Mouse (Mus musculus) liver, embryonic 16.5 days (tissue): Measurements from ENCODE around the gene Rtkn2. TPM values are rescaled to one million over a fixed set of nuclear protein-coding genes. Genes with fewer than 3 reads are reported as not detected.

Source experiments
- ATAC-seq: fragments of 200-750 bp; cut with Nextera tagmentation; 2 replicates; pipeline ENCODE4 v1.8.0; 2017; ENCODE audit warnings: low read depth, mild to moderate bottlenecking, moderate number of reproducible peaks, moderate library complexity
- H3K27ac ChIP-seq: fragments of 300-500 bp; sonication (generic); 2 replicates; pipeline ENCODE4 v1.5.1; 2014; ENCODE audit warnings: mild to moderate bottlenecking, low read length
- H3K27me3 ChIP-seq: fragments of 300-500 bp; sonication (generic); 2 replicates; pipeline ENCODE4 v1.6.1; 2014; ENCODE audit warnings: low read depth, low read length, mixed read lengths; ENCODE audit not compliant: control insufficient read depth, insufficient read depth
- H3K36me3 ChIP-seq: fragments of 300-500 bp; sonication (generic); 2 replicates; pipeline ENCODE4 v1.6.1; 2014; ENCODE audit warnings: mild to moderate bottlenecking; ENCODE audit not compliant: control insufficient read depth, insufficient read depth
- H3K4me1 ChIP-seq: fragments of 300-500 bp; sonication (generic); 2 replicates; pipeline ENCODE4 v1.6.1; 2014; ENCODE audit warnings: low read depth, low read length, mixed read lengths; ENCODE audit not compliant: control insufficient read depth
- H3K4me2 ChIP-seq: fragments of 300-500 bp; sonication (generic); 2 replicates; pipeline ENCODE4 v1.6.1; 2014; ENCODE audit warnings: low read depth, low read length, mixed read lengths
- H3K4me3 ChIP-seq: fragments of 300-500 bp; sonication (generic); 2 replicates; pipeline ENCODE4 v1.5.1; 2014; ENCODE audit warnings: low read depth, mild to moderate bottlenecking, low read length
- H3K9ac ChIP-seq: fragments of 300-500 bp; sonication (generic); 2 replicates; pipeline ENCODE4 v1.6.1; 2014; ENCODE audit warnings: low read depth, low read length
- H3K9me3 ChIP-seq: fragments of 300-500 bp; sonication (generic); replicated peaks from 2 replicates; pipeline ENCODE4 v1.6.1; 2016; ENCODE audit warnings: low read length; ENCODE audit not compliant: control insufficient read depth
- WGBS: fragments of 180-500 bp; shearing (Covaris S2); extraction: QIAGEN DNeasy Blood & Tissue Kit; methylation state at CpG from one replicate; pipeline ENCODE4 v1.1.7; 2014; ENCODE audit not compliant: insufficient replicate concordance; 5-methylcytosine and 5-hydroxymethylcytosine counted together
- polyA plus RNA-seq: library from polyadenylated mRNA; unstranded; fragments of >200 nt; fragmentation: Nextera tagmentation; extraction: Ambion mirVana; gene quantifications from 2 replicates; pipeline ENCODE4 v1.2.1, GENCODE M21; 2015

The Rtkn2 gene
- 1.4 and 1.6 TPM in 2 replicates for polyA plus RNA-seq

DNA sequence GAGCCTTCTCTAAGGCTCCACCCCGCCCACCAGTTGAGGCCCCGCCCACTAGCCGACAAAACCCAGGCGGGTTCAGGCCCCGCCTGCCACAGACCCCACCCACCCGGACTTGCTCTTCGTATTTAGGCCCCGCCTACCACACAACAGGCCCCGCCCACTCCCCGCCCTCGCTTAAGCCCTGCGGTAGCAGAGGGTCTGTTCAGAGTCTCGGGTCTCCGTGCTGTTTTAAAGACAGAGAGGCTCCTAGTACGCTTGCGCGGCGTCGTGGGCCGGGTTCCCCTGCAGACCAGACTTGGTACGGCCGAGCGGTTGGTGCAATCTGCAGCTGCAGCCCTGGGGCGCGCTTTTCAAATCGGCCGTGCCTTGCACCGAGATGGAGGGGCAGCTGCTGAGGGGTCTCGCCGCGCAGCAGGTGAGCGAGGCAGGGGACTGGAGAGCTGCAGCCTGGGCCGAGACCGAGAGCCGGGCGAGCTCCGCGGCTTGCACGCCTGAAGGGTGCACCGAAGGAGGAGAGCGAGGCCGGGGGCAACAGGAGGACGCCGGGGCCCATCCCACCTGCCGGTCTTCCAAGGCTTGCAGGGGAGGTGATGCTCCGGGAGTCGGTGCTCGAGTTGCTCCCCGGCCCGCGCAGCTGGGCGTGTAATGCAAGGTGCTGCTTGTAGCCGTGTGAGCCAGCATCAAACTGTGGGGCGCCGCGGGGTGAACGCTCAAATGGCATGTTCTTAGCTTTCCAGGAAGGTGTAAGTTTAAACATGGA, at the start of gene Rtkn2:
Gene Rtkn2, plus strand, starts transcription at position 170 of the 757 bp plus-strand sequence.
- Histone ChIP-seq H3K4me3 (peak within 1 kb of the TSS; percentile 72), H3K27me3 (no peaks in the 10 kb centered on the region), H3K9ac (peak within 1 kb of the TSS; percentile 67), H3K27ac (peak within 1 kb of the TSS; percentile 37; the same call in 1 of the 2 replicates), H3K4me2 (peak within 1 kb of the TSS; percentile 93), H3K36me3 (no peaks in the 10 kb centered on the region), H3K4me1 (peaks cover 4% of the 10 kb centered on the region), H3K9me3 (no peaks in the 10 kb centered on the region)
- WGBS: under 1% methylated on average over 57 of the region's 57 CpGs
- ATAC-seq: peak; percentile 88

DNA sequence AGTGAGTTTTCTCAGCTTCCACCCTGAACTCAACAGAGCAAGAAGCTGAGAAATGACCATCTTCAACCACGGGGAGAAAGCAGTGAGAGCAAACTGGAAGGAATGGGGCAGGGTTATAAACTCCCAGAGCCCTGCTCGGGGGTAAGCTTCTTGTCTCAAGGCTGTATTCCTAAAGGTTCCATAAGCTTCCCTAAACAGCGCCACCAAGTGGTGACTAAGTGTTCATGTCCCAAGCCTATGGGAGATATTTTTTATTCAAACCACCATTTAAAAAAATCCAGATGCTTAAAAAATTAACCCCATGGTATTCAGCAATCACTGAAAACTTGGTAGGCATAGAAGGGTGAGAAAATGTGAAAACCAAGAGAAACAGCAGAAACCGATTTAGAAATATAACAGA, 48.0 kb upstream of the Rtkn2 start:
- WGBS: 60% methylated on average over 4 of the region's 4 CpGs
- H3K27ac ChIP-seq: no peak overlapping the region
- no peak for ATAC-seq
- H3K4me1 ChIP-seq: no peaks in the 10 kb centered on the region
- H3K27me3 ChIP-seq: no peaks in the 10 kb centered on the region
- H3K4me3 ChIP-seq: no peak overlapping the region
- H3K36me3 ChIP-seq: no peaks in the 10 kb centered on the region
- H3K9ac ChIP-seq: no peak overlapping the region
- H3K9me3 ChIP-seq: no peaks in the 10 kb centered on the region
- no peak overlapping the region for H3K4me2 ChIP-seq

DNA sequence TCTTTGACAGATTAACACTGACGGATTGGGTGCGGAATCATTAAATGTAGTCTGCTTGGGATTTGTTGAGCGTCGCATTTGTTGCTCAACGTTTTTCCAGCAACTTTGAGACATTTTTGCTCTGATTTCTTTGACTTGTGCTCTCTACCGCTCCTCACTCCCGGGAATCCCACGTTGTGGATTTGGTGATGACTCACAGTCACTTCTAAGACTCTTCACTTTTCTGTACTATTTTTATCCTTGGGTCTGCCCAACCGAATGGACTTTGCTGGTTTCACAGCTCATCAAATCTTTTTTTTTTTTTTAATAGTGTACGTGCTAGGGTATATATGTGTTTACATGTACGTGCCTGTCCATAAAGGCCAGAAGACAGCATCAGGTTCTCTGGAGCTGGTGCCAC, 46.6 kb upstream of the Rtkn2 start:
- ATAC-seq: no peak
- 78% methylated on average over 11 of the region's 11 CpGs for whole genome bisulfite sequencing

DNA sequence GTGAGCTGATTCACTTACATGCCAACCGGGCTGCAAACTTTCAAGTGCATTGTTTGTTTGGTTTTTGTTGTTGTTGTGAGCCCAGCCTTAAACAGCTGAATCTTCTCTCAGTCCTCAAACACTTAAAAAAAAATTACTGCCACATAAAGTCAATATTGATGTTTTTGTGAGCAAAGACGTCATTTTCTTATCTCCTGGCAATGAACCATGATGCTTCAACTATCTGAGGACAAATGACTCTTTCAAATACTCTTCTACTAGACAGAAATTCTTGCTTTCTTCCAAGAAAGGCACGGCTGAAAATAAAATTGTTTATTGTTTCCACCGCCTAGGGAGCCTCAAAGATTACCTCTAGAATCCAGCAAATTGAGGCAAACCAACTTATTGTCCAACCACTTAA, 42.4 kb upstream of the Rtkn2 start:
- H3K4me3 ChIP-seq: no peak overlapping the region
- 49% methylated on average over 4 of the region's 4 CpGs for WGBS
- no peak overlapping the region for H3K9ac ChIP-seq
- H3K36me3 ChIP-seq: no peaks in the 10 kb centered on the region
- H3K4me1 ChIP-seq: no peaks in the 10 kb centered on the region
- H3K4me2 ChIP-seq: no peak overlapping the region
- ATAC-seq: no peak
- no peaks in the 10 kb centered on the region for H3K9me3 ChIP-seq
- no peaks in the 10 kb centered on the region for H3K27me3 ChIP-seq
- H3K27ac ChIP-seq: no peak overlapping the region

More for the DNA sequence above, 46.6 kb upstream of the Rtkn2 start:
- no peak overlapping the region for H3K4me3 ChIP-seq
- H3K27me3 ChIP-seq: no peaks in the 10 kb centered on the region
- no peaks in the 10 kb centered on the region for H3K9me3 ChIP-seq
- no peak overlapping the region for H3K9ac ChIP-seq
- H3K4me2 ChIP-seq: no peak overlapping the region
- H3K36me3 ChIP-seq: no peaks in the 10 kb centered on the region
- no peaks in the 10 kb centered on the region for H3K4me1 ChIP-seq
- H3K27ac ChIP-seq: no peak overlapping the region

GRCm38 (mm10) chr10:67937775-67938174, 41.6 kb upstream of the Rtkn2 start:
- 64% methylated on average over 5 of the region's 5 CpGs for WGBS
- no peaks in the 10 kb centered on the region for H3K4me1 ChIP-seq
- ATAC-seq: no peak
- H3K4me2 ChIP-seq: no peak overlapping the region
- no peak overlapping the region for H3K4me3 ChIP-seq
- no peaks in the 10 kb centered on the region for H3K9me3 ChIP-seq
- no peak overlapping the region for H3K9ac ChIP-seq
- H3K27ac ChIP-seq: no peak overlapping the region
- no peaks in the 10 kb centered on the region for H3K27me3 ChIP-seq
- no peaks in the 10 kb centered on the region for H3K36me3 ChIP-seq

GRCm38 (mm10) chr10:67939546-67939945, 39.8 kb upstream of the Rtkn2 start:
- no peak for ATAC-seq
- H3K9me3 ChIP-seq: no peaks in the 10 kb centered on the region
- H3K4me2 ChIP-seq: no peak overlapping the region
- H3K36me3 ChIP-seq: no peaks in the 10 kb centered on the region
- no peak overlapping the region for H3K9ac ChIP-seq
- WGBS: 67% methylated on average over 12 of the region's 12 CpGs
- H3K27ac ChIP-seq: no peak overlapping the region
- no peaks in the 10 kb centered on the region for H3K4me1 ChIP-seq
- H3K27me3 ChIP-seq: no peaks in the 10 kb centered on the region
- H3K4me3 ChIP-seq: no peak overlapping the region

- Histone ChIP-seq H3K9me3 (no peaks in the 10 kb centered on the region), H3K9ac (no peak overlapping the region), H3K27ac (no peak overlapping the region), H3K27me3 (no peaks in the 10 kb centered on the region), H3K4me3 (no peak overlapping the region), H3K4me2 (no peak overlapping the region), H3K4me1 (no peaks in the 10 kb centered on the region), H3K36me3 (no peaks in the 10 kb centered on the region)
- no peak for ATAC-seq
- WGBS: 65% methylated on average over 4 of the region's 4 CpGs
Observed at GRCm38 (mm10) chr10:67943513-67943912, 35.9 kb upstream of the Rtkn2 start.

DNA sequence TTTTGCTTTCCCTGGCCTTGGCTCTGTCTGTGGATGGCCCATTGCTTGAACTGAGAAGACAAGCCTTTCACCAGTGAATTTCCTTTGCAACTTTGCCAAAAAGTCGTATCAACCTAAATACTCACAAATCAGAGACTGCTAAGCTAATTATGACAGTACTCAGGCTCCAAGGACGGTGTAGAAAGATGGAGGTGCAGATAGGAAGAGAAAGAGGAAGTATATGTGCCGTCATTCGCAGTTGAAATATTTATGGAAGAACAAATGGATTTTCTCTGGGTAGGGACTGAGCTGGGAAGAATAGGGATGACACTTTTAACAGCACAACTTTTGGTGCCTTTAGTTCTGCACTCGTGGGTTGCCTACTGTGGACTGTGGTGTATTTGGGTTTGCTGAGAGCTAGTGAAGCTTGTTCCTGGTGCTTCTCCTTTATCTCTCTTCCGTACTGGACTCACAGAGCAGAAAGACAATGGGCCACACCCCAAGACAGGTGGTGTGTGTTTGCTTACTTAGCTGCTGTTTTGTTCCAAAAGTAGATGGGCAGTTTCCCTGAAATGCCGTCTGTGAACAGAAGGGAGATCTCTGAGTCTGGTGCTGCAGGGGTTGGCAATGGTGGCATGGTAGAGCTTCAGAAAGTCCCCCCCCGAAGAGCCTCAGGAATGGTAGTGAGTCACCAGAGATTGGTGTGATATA, 29.2 kb upstream of the Rtkn2 start:
- no peak for ATAC-seq
- H3K4me1 ChIP-seq: no peaks in the 10 kb centered on the region
- H3K4me2 ChIP-seq: no peak overlapping the region
- H3K27ac ChIP-seq: no peak overlapping the region
- no peaks in the 10 kb centered on the region for H3K36me3 ChIP-seq
- H3K4me3 ChIP-seq: no peak overlapping the region
- H3K27me3 ChIP-seq: no peaks in the 10 kb centered on the region
- no peak overlapping the region for H3K9ac ChIP-seq
- no peaks in the 10 kb centered on the region for H3K9me3 ChIP-seq
- WGBS: 20% methylated on average over 8 of the region's 8 CpGs

DNA sequence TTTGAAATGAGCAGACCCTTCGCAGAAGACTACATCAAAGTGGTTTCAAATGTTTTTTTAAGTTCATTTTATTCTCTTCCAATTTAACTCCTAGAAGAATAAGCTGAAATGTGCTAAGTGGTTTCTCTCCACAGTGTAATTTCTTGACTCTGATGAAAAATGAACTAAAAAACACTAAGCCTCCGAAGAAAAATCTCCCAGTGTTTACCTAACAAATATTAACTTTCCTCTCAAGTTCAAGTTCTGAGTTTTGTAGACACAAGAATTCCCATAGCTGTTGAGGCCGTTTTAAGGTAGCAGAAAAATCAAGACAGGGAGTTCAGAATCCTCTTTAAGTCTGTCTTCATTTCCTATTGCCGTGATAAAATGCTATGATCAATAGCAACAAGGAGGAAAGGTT, 27.7 kb upstream of the Rtkn2 start:
- no peak overlapping the region for H3K9ac ChIP-seq
- H3K4me1 ChIP-seq: no peaks in the 10 kb centered on the region
- WGBS: 57% methylated on average over 4 of the region's 4 CpGs
- no peaks in the 10 kb centered on the region for H3K36me3 ChIP-seq
- H3K4me2 ChIP-seq: no peak overlapping the region
- H3K27ac ChIP-seq: no peak overlapping the region
- H3K27me3 ChIP-seq: no peaks in the 10 kb centered on the region
- ATAC-seq: no peak
- H3K4me3 ChIP-seq: no peak overlapping the region
- H3K9me3 ChIP-seq: no peaks in the 10 kb centered on the region
